Mouse (Mus musculus) embryo, embryonic 9.5 days (tissue): ENCODE results near the gene Rps27l.

ENCODE experiments used
- DNase-seq: peaks from one replicate; pipeline ENCODE4 v3.0.0-alpha.2; 2017; ENCODE audit errors: extremely low spot score

Gene Rps27l

GRCm38 (mm10) chr9:66982085-66982484 lies 36.2 kb downstream of the Rps27l start:
- no peak for DNase-seq

GRCm38 (mm10) chr9:66985377-66985776 lies 39.5 kb downstream of the Rps27l start:
- no peak for DNase-seq

GRCm38 (mm10) chr9:66988198-66988887 lies 42.5 kb downstream of the Rps27l start:
- no peak for DNase-seq

- no peak for DNase-seq
Observed at GRCm38 (mm10) chr9:66988888-66989414, 43.1 kb downstream of the Rps27l start.

- DNase-seq, result no peak
Observed at GRCm38 (mm10) chr9:66989581-66989980, 43.7 kb downstream of the Rps27l start.

- DNase-seq, result no peak
Observed at GRCm38 (mm10) chr9:66990046-66990445, 44.2 kb downstream of the Rps27l start.

- DNase-seq, result no peak
Observed at GRCm38 (mm10) chr9:66991021-66991749, 45.3 kb downstream of the Rps27l start.

GRCm38 (mm10) chr9:66991750-66992410 lies 46.0 kb downstream of the Rps27l start:
- DNase-seq, result no peak
